Mouse (Mus musculus) midbrain, postnatal 0 days (tissue): Measurements from ENCODE around the gene Alppl2. TPM values are rescaled to one million over a fixed set of nuclear protein-coding genes. Genes with fewer than 3 reads are reported as not detected.

ENCODE experiments used
- ATAC-seq: fragments of 200-750 bp; cut with Nextera tagmentation; 2 replicates; pipeline ENCODE4 v1.8.0; 2017; ENCODE audit warnings: moderate number of reproducible peaks, mild to moderate bottlenecking, moderate TSS enrichment, moderate library complexity; ENCODE audit not compliant: low FRiP score
- DNase-seq: peaks from one replicate; pipeline ENCODE4 v3.0.0-alpha.2; 2015; ENCODE audit warnings: low spot score
- H3K27ac ChIP-seq: fragments of 300-500 bp; sonication (generic); 2 replicates; pipeline ENCODE4 v1.5.1; 2014; ENCODE audit warnings: low read depth, mild to moderate bottlenecking, low read length, mixed read lengths
- H3K27me3 ChIP-seq: fragments of 300-500 bp; sonication (generic); 2 replicates; pipeline ENCODE4 v1.6.1; 2014; ENCODE audit warnings: low read length, control low read depth, mixed read lengths; ENCODE audit not compliant: insufficient read depth
- H3K36me3 ChIP-seq: fragments of 300-500 bp; sonication (generic); 2 replicates; pipeline ENCODE4 v1.6.1; 2014; ENCODE audit warnings: low read length, control low read depth, mixed read lengths; ENCODE audit not compliant: insufficient read depth
- H3K4me1 ChIP-seq: fragments of 300-500 bp; sonication (generic); 2 replicates; pipeline ENCODE4 v1.6.1; 2014; ENCODE audit warnings: mild to moderate bottlenecking, control low read depth, antibody characterized with exemption, low read length, mixed read lengths; ENCODE audit not compliant: insufficient read depth
- H3K4me2 ChIP-seq: fragments of 300-500 bp; sonication (generic); 2 replicates; pipeline ENCODE4 v1.6.1; 2014; ENCODE audit warnings: low read depth, mild to moderate bottlenecking, low read length, mixed read lengths; ENCODE audit not compliant: poor library complexity, severe bottlenecking
- H3K4me3 ChIP-seq: fragments of 300-500 bp; sonication (generic); 2 replicates; pipeline ENCODE4 v1.5.1; 2014; ENCODE audit warnings: low read depth, mild to moderate bottlenecking, low read length, moderate library complexity
- H3K9ac ChIP-seq: fragments of 300-500 bp; sonication (generic); replicated peaks from 2 replicates; pipeline ENCODE4 v1.6.1; 2014; ENCODE audit warnings: mild to moderate bottlenecking, low read length, moderate library complexity, mixed read lengths; ENCODE audit not compliant: poor library complexity, severe bottlenecking
- H3K9me3 ChIP-seq: fragments of 300-500 bp; sonication (generic); 2 replicates; pipeline ENCODE4 v1.6.1; 2016; ENCODE audit warnings: low read length, control low read depth
- CTCF ChIP-seq: IDR thresholded peaks from 2 replicates; pipeline ENCODE4 v1.5.1; 2016; ENCODE audit warnings: antibody characterized with exemption, mild to moderate bottlenecking
- WGBS: fragments of 180-500 bp; shearing (Covaris S2); extraction: QIAGEN DNeasy Blood & Tissue Kit; methylation state at CpG from one replicate; pipeline ENCODE4 v1.1.7; 2014; 5-methylcytosine and 5-hydroxymethylcytosine counted together
- polyA plus RNA-seq: library from polyadenylated mRNA; unstranded; fragments of >200 nt; fragmentation: Nextera tagmentation; extraction: Ambion mirVana; gene quantifications from 2 replicates; pipeline ENCODE4 v1.2.1, GENCODE M21; 2015
- total RNA-seq: library from RNA; depleted of rRNA; stranded (reverse); fragments of >200 nt; gene quantifications from 2 replicates; pipeline ENCODE4 v1.2.3, GENCODE M21; 2014

The Alppl2 gene
- total and polyA plus RNA-seq, 2 experiments from 2014 or later = not detected

- H3K36me3 ChIP-seq = no peaks in the 10 kb centered on the region
- ATAC-seq (no peak), DNase-seq (no peak)
- H3K9ac ChIP-seq = no peak overlapping the region
- H3K9me3 ChIP-seq = no peaks in the 10 kb centered on the region
- 78% methylated on average over 8 of the region's 8 CpGs for WGBS
- no peak overlapping the region for H3K4me2 ChIP-seq
- H3K27me3 ChIP-seq = no peaks in the 10 kb centered on the region
- H3K4me3 ChIP-seq = no peak overlapping the region
- H3K27ac ChIP-seq = no peak overlapping the region
- TF ChIP-seq CTCF = no peak
- peaks cover 2% of the 10 kb centered on the region; the same call in 1 of the 2 replicates for H3K4me1 ChIP-seq
These were observed 5.9 kb upstream of the Alppl2 start for GRCm38 (mm10) chr1:87095642-87096041.

GRCm38 (mm10) chr1:87089251-87089650 lies 477 bp downstream of the Alppl2 start:
- DNase-seq = no peak
- no peak for ATAC-seq

GRCm38 (mm10) chr1:87086964-87087363 lies 2.8 kb downstream of the Alppl2 start:
- TF ChIP-seq CTCF = peak; percentile 19; the same call in 1 of the 2 replicates
- 75% methylated on average over 17 of the region's 17 CpGs for WGBS
- H3K4me1 ChIP-seq = no peaks in the 10 kb centered on the region
- ATAC-seq = no peak
- no peak for DNase-seq
- no peaks in the 10 kb centered on the region for H3K36me3 ChIP-seq
- H3K9ac ChIP-seq = no peak overlapping the region
- no peak overlapping the region for H3K4me2 ChIP-seq
- no peaks in the 10 kb centered on the region for H3K9me3 ChIP-seq
- H3K4me3 ChIP-seq = no peak overlapping the region
- H3K27ac ChIP-seq = no peak overlapping the region
- no peaks in the 10 kb centered on the region for H3K27me3 ChIP-seq

More at GRCm38 (mm10) chr1:87089251-87089650, 477 bp downstream of the Alppl2 start:
- Histone ChIP-seq H3K4me3 (no peak overlapping the region), H3K9ac (no peak overlapping the region), H3K9me3 (no peaks in the 10 kb centered on the region), H3K36me3 (no peaks in the 10 kb centered on the region), H3K4me2 (no peak overlapping the region), H3K27me3 (no peaks in the 10 kb centered on the region), H3K27ac (no peak overlapping the region), H3K4me1 (no peaks in the 10 kb centered on the region)
- TF ChIP-seq CTCF = no peak
- WGBS = 92% methylated on average over 11 of the region's 11 CpGs

- no peaks in the 10 kb centered on the region for H3K4me1 ChIP-seq
- 74% methylated on average over 4 of the region's 4 CpGs for WGBS
- no peak overlapping the region for H3K4me2 ChIP-seq
- no peaks in the 10 kb centered on the region for H3K36me3 ChIP-seq
- no peak for TF ChIP-seq CTCF
- ATAC-seq = no peak
- H3K9ac ChIP-seq = no peak overlapping the region
- no peaks in the 10 kb centered on the region for H3K9me3 ChIP-seq
- H3K27me3 ChIP-seq = no peaks in the 10 kb centered on the region
- H3K27ac ChIP-seq = no peak overlapping the region
- H3K4me3 ChIP-seq = no peak overlapping the region
- no peak for DNase-seq
These were observed 3.5 kb downstream of the Alppl2 start for GRCm38 (mm10) chr1:87086196-87086595.

- no peaks in the 10 kb centered on the region for H3K36me3 ChIP-seq
- H3K4me2 ChIP-seq = no peak overlapping the region
- no peaks in the 10 kb centered on the region for H3K4me1 ChIP-seq
- 89% methylated on average over 8 of the region's 8 CpGs for WGBS
- H3K27me3 ChIP-seq = no peaks in the 10 kb centered on the region
- no peak for DNase-seq
- no peak overlapping the region for H3K9ac ChIP-seq
- TF ChIP-seq CTCF = no peak
- H3K4me3 ChIP-seq = no peak overlapping the region
- no peak overlapping the region for H3K27ac ChIP-seq
- no peaks in the 10 kb centered on the region for H3K9me3 ChIP-seq
- ATAC-seq = no peak
These were observed 16.0 kb downstream of the Alppl2 start for GRCm38 (mm10) chr1:87073776-87074175.

- H3K4me1 ChIP-seq = no peaks in the 10 kb centered on the region
- H3K27me3 ChIP-seq = no peaks in the 10 kb centered on the region
- DNase-seq = no peak
- no peak overlapping the region for H3K4me3 ChIP-seq
- H3K9ac ChIP-seq = no peak overlapping the region
- H3K36me3 ChIP-seq = no peaks in the 10 kb centered on the region
- WGBS = 53% methylated on average over 16 of the region's 16 CpGs
- no peaks in the 10 kb centered on the region for H3K9me3 ChIP-seq
- ATAC-seq = no peak
- 0 out of 2 replicates have a peak, but pooled peaks have one; percentile 20 for TF ChIP-seq CTCF
- H3K27ac ChIP-seq = no peak overlapping the region
- H3K4me2 ChIP-seq = no peak overlapping the region
These were observed 19.0 kb downstream of the Alppl2 start for GRCm38 (mm10) chr1:87070720-87071119.
